Mouse (Mus musculus) spleen, adult 12 weeks (tissue): ENCODE measurements around the gene Abhd4.
A peak's percentile ranks its signal among the peaks of the same experiment; 100 is the strongest.

ENCODE experiments used
- DNase-seq: peaks from one replicate; pipeline ENCODE4 v3.0.0; 2022; ENCODE audit warnings: low spot score

Gene Abhd4

DNA sequence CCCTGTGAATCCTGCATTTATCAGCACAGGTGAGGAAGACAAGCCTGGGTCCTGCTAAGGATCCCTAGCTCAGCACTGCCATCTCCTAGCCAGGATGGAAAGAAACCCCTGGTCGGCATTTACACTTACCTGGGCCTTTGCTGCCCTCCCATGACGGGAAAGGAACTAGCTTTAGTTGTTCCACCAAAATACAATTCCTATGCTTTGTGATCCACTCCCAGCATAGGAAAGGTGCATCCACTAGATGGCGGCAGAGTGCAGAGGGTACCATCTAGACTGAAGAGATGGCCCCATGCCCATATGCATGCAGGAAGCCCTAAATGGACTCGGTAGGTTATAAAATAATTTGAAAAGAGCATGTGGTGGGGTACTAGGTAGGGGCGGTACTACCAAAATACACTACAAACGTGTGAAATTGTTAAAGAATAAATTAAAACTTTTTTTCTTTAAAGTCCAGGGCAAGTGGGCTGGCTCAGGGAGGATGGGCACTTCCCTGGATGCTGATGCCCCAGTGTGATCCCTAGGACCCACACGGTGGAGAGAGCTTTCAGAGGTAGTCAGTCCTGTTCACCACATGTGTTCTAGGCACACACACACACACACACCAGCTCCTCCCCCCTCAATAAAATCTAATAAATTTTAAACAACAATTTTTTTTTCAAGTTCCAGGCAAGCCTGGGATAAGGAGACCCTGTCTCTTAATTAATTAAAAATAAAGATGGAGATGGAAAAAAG lies 14.8 kb upstream of the Abhd4 start:
- DNase-seq: peak; percentile 71

DNA sequence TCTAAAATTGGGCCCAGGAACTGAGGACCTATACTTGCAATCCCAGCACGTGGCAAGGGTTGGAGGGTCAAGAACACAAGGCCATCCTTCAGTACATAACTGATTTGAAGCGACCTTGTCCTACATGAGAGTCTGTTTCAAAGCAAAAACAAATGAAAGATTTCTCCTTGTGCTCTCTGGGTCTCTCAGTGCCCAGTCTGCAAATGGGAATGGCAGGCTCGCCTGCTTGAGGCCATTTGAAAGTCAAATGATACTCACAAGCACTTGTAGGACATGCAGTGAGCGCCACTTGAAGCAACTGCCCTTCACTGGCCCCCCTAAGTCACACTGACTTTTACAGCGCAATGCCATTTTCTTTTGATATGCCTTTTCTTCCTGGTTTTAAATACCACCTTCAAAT lies 13.4 kb upstream of the Abhd4 start:
- no peak for DNase-seq

DNA sequence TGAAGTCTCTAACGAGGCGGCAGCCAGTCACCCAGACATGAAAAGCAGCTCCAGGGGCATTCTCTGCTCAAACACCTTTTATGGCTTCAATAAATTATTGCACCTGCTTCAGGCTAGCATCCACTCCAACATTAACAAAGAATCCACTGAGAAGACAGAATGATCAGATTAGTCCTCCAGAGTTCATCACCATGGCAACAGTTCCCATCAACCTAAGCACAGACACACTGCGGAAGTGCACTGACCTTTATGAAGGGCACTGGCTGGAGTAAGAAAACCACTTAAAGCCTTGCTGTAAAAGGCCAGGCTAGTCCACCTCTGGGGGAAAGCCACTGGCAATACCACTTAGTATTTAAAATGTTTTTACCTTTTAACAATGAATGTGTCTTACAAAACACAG lies 9.8 kb upstream of the Abhd4 start:
- no peak for DNase-seq

DNA sequence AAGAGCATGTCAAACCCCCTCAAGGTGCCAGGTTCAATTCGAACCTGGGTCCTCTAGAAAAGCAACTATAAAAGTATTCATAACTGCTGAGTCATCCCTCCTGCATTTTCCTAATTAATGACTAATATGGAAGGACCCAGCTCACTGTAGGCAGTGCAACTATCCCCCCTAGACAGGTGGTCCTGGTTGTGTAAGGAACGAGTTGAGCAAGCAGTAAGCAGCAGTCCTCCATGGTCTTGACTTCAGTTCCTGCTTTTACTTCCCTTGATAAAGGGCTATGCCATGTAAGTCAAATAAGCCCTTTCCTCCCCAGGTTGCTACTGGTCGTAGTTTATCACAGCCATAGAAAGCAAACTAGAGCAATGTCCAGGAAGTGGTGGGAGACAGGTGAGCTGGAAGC lies 7.8 kb upstream of the Abhd4 start:
- no peak for DNase-seq

DNA sequence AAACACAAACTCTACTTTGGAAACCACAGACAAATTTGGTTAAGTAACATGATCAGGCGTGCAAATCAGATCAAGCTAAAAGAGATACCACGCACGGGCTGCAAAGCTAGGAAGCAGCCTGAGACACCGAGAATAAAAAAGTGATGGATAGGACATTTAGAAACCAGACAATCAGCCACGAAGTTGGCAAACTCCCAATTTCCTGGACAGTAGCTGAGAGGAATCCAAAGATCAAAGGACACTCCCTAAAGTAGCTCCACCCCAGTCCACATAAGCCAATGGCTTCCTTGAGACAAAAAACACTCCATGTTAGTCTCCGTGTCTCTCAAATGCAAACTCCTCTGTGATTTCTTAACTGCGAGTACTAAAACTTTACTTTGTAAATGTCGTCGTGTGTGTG lies 4.7 kb upstream of the Abhd4 start:
- DNase-seq: no peak

DNA sequence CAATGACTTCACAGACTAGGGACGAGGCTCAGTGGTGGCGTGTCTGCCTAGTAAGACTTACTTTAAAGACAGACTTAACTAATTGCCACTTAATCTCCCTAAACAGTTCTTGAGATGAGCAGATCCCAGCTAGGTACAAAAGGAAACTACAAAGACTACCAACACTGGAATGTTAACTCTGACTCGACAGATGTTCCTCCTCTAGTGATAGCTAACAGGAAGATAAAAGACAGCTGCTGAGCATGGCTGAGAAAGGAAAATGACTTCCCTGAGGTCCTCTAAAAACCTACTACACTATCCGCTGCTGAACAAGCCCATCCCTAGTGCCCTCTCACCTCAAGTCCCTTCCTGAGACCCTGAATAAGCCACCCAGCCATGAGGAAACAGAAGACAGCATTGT lies 3.9 kb upstream of the Abhd4 start:
- DNase-seq: no peak

DNA sequence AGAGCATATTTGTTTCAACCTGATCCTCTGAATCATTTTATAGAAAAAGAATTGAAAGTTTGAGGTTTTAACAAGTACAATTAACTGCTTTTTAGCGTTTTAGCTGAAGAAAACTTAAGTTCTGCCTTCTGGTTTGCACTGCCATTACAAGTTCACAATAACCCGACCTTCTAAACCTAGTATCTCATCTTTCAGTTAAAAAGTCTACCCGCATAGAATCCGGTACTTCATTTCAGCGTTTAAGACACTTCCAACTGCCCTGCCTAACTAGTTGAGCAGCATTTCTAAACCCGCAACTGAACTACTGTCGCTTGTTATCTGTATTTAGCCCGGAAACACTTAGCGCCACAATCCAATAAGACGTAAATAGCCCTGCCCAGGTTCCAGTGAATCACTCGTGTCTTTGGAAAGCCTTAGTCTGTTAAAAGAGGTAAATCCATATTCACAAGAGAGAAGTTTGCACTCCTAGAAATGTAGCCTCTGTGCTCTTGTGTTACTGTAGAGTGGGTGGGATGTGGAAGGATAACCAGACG lies 748 bp downstream of the Abhd4 start:
- DNase-seq: no peak

DNA sequence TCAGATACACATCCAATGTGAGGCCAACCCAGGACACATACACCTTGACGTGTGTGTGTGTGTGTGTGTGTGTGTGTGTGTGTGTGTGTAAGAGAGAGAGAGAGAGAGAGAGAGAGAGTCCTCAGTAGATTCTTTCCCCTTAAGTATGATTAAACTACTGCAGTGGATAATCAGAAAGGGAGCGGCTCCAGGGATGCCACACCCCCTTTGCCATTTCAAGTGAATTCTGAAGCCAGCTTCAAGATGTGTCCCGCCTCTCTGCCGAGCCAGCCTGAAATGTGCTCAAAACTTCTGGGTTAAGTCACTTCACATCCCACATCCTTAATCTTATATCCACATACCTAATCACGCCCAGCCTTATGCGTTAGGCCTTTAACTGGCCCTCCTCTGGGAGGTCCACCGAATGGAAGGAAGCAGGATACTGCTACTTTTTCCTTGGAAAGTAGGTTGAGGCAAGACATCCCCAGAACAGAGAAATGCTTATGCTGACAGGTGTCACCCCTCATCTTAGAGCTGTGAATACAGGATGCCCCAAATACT lies 4.2 kb downstream of the Abhd4 start:
- no peak for DNase-seq

DNA sequence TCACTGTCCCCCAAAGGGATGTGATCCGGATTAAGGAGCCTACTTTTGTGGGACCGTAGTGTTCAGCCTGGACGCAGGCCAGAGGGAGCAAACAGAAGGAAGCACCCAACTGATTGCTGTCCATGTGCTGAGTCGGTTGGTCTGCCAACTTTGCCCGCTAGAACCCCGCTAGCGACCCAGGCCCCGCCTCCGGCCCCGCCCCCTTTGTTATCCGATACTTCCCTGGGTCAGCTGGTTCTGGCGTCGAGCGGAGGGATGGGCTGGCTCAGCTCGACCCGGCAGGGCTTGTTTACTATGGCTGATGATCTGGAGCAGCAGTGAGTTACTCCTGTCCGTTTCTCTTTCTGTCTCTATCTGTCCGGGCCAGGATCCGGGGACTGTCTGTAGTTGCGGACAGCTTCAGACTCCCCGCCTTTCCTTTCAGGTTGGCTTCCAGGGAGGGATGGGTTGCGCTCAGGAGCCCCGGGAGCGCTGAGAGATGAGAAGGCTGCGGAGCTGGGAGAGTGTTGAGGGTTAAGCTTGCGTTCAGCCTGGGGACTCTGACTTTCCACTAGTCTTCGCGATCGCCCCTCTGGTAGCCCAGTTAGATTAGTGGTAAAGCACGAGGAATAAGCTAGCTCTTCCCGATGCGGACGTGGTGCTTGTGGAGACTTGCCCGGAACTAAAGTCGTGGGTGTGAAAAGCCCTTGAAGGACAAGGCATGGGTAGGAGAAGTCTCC lies 5.2 kb downstream of the Abhd4 start:
- DNase-seq: peak; percentile 86

DNA sequence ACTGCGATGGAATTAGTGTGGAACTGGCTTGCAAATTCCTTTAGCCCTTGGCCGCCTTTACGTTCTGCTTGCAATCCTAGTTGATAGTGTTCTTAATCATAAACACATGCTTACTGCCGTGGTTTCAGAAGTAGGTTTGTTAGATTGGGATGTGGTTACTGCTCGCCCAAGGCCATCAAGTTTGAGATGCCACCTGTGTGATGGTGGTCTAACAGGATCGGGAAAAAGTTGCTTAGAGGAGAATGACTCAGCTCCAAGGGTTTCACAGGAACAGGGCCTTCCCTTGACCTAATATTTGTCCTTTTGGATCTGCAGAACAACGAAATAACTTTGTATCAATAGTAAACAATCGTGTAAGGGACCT lies 5.7 kb downstream of the Abhd4 start:
- no peak for DNase-seq

DNA sequence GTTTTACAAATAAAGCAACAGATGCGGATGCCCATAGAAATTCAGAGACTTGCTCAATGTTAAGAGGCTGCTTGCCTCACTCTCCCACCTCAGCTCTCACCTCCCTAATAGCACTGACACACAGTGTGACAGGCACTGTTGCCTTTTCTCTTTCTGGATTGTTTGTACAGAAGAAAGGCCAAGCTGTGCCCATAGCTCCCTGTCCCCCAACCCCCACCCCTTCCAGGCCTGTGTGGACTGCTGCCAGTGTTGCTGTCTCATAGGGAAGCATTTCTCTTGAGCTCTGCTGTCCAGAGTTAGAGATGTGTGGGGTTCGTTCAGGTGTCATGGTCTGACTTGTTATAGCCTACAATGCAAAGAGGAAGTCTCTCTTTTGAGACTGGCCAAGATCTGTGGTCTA lies 6.2 kb downstream of the Abhd4 start:
- no peak for DNase-seq

DNA sequence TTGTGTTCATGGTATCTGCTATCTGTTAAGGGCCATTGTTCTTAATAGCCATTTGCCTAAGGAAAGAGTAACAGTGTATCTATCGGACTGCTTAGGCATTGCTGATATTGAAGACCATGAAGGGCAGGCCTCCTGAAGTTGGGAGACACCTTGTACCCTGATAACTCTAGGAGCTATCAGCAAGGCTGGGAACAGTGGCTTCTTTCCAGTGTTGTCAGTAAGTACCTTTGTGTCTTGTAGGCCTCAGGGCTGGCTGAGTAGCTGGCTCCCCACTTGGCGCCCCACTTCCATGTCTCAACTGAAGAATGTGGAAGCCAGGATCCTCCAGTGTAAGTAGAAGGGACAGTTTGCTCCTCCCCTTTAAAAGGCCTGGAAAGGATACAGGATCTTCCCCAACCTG lies 7.4 kb downstream of the Abhd4 start:
- no peak for DNase-seq

DNA sequence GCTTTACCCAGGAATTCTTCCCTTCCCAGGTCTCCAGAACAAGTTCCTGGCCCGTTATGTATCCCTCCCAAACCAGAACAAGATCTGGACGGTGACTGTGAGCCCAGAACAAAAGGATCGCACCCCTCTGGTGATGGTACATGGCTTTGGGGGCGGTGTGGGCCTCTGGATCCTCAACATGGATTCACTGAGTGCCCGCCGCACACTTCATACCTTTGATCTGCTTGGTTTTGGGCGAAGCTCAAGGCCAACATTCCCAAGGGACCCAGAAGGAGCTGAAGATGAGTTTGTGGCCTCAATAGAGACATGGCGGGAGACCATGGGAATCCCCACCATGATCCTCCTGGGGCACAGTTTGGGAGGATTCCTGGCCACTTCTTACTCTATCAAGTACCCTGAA lies 8.6 kb downstream of the Abhd4 start:
- no peak for DNase-seq

DNA sequence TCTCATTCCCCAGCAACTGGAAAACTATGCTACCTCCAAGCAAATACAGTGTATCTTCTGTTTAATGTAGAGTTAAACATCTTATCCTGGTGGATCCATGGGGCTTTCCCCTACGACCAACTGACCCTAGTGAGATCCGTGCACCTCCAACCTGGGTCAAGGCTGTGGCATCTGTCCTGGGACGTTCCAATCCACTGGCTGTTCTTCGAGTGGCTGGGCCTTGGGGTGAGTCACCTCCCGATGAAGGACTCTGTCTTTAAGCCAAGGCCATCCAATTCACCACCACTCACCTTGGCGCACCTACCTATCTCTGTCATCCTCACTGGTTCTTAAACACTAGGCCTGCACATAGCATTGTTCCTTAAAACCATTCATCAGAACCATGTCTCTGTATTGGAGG lies 9.1 kb downstream of the Abhd4 start:
- no peak for DNase-seq

DNA sequence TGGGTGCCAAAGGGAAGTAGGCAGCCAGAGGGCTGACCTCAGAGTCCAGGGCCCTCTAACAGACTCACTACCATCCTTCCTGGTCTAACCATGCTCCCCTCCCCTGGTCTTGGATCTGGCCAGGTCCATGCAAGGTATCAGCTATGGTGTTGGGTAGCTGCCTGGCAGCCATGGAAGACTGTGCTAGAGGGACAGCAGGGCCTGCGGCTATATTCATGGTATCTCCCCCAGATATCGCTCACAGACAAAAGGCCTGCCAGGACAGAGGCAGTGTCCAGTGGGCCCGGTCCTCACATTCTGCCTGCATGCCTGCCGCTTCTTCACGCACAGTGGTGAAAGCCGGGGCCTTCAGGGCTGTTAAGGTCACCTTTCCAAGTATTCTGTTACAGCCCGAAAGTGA lies 10.2 kb downstream of the Abhd4 start:
- DNase-seq: no peak

DNA sequence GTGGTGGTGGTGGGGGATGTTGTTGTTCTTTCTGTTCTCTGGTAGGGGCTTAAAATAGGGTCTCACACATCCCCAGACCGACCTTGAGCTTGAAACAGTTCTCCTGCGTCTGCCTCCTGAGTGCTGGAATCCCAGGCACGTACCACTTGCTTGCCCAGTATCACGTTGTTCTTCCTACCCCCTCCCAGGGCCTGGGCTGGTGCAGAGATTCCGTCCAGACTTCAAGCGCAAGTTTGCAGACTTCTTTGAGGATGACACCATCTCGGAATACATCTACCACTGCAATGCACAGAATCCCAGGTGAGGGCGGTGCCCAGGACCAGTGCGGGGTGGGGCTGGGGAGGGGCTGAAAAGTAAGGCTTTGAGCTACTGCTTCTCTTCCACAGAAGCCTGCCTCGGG lies 11.1 kb downstream of the Abhd4 start:
- DNase-seq: no peak

DNA sequence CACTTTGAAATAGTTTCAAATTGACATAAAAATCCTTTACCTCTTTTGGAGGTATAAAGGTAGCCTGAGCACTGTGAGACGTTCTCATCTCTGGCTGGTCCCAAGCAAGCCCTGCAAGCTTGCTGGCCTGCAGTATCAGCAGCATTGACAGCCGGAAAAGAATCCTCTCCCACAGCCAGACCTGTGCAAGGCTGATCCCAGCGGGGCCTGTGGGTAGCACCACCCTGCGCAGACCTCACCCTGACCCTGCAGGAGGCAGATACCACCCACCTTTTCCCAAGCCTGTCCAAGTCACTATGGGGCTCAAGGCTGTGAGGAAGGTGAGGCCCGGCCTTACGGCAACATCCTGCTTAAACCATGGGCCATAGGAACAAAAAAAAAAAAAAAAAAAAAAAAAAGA lies 12.0 kb downstream of the Abhd4 start:
- no peak for DNase-seq

DNA sequence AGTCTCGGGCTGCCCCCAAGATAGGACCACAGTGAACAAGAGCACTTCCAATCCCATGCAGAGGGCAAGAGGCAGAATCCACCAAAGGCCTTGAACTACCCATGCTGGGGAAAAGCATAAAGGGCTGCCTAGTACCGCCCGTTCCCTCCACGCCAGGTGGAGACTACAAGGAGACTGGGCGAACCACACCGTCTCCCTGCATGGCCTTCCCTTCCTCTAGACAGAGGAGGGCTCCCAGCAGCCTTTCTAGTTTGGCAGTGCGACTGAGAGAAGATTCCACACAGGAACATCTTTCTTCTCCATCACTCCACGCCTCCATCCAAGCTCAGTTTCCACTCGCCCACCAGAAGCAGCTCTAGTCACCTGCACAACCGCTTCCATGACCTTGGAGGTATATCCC lies 14.0 kb downstream of the Abhd4 start:
- DNase-seq: no peak

DNA sequence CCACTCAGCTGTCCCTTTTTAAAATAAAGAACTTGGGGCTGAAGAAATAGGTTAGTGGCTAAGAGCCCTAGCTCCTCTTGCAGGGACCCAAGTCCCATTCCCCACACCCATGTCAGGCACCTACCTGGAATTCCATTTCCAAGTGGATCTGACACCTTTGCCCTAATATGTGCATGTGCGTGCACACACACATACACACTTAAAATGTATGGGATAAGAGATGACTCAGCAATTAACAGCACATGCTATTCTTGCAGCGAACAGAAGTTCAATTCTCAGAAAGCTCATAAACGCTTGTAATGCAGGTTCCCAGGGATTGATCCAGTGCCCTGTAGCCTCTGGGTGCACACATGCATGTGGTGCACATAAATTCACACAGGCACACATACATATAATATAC lies 15.6 kb downstream of the Abhd4 start:
- DNase-seq: no peak

DNA sequence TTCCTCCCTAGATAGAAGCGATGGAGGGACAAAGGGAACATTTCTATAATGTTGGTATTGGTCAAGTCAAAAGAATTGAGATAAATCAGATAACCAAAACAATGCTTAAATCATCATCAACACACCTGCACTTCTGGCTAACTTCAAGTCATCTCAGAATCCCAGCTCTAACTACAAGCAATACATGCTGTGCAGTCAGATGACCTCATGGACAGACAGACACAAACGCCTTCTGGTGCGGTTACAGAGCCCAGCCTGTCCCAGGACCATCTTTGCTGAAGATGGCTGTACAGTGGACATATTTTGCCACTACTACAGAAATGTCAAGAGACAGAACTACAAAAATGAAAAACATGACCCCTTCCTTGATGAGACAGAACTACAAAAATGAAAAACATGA lies 16.4 kb downstream of the Abhd4 start:
- no peak for DNase-seq

DNA sequence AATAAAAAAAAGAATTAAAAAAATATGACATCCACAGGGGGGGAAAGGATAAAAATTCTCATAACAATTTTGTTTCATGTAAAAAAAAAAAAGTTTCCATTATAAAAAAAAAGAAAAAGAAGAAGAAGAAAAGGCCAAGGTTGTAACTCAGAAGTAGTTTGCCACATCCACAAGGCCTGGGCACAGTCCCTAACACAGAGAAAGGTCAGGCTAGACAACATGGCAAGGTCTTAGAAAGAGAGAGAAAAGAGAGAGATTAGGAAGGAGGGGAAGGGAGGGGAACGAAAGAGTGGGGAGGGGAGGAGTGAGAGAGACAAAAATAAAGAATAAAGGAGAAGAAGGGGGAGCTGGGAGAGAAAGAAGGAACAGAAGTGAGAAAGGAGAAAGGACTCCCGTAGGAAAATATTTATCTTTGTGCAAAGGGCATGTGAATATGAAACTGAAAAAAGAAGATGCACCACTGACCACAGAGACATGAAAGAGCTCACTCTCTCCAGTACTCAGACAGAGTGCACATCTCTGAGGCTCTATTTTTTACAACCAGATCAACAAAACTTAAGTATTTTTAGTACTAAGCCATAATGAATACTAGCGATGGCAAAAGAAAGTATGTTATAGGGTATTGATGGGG lies 18.1 kb downstream of the Abhd4 start:
- DNase-seq: no peak

DNA sequence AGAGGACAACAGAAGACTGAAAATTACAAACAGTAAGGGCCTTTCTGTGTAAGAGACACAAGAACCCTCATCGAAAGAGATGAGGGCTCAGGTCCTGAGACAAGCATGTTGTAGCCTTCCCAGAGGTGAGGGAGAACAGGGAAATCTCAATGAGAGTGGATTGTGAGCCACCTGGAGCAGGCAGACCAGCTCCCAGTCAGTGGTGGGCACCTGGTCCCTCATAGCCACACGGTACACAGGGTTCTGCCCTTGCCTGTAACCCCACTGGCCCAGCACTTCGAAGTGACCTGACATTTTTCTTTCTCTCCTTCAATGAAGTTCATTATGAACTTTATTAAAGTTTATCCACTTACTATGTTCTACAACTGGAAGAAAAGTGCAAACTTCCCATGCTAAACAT lies 18.7 kb downstream of the Abhd4 start:
- DNase-seq: no peak

DNA sequence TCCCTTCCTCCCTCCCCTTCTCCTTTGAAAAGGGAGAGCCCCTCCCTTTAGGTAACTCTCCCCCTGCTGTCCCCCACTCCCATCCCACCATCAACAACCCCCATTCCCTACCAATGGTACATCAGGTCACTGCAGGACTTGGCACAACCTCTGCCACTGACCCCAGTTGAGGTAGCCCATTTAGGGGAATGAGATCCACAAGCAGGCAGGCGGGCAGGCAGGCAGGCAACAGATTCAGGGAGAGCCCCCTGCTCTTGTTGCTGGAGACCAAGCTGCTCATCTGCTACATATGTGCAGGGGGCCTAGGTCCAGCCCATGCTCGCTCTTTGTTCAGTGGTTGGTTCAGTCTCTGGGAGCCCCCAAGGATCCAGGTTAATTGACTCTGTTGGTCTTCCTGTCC lies 22.5 kb downstream of the Abhd4 start:
- DNase-seq: no peak
